Mouse (Mus musculus) heart, adult 2 months (tissue): ENCODE data around the gene Fbrs.

Experiments
- CTCF ChIP-seq: fragments of 200-600 bp; IDR thresholded peaks from 2 replicates; pipeline ENCODE4 v1.8.1; 2022; ENCODE audit warnings: antibody characterized with exemption, mild to moderate bottlenecking, moderate library complexity
- POLR2A ChIP-seq: fragments of 200-500 bp; IDR thresholded peaks from 2 replicates; pipeline ENCODE4 v1.6.1; 2011; ENCODE audit warnings: mild to moderate bottlenecking, low read depth, low read length, control low read depth; ENCODE audit not compliant: insufficient read depth

DNA sequence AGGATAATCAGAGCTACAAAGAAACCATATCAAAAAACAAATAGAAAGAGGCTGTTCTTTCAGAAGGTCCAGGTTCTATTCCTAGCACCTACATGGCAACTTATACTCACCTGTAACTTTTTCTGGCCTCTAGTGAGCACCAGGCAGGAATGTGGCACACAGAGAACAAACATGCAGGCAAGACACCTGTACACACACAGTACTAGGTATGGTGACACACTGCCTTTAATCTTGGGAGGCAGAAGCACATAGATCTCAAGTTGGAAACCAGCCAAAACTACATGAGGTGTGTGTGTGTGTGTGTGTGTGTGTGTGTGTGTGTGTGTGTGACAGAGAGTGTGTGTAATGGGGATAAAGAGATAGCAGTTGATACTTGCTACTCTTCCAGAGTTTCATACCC, 15.6 kb downstream of the Fbrs start:
- TF ChIP-seq POLR2A = no peak
- no peak for TF ChIP-seq CTCF
